Mouse (Mus musculus) ovary, postnatal 36 days (tissue): Measurements from ENCODE around the gene Olfr283.
"Not testable (repeated sequence)": the region's sequence is repeated elsewhere in the genome, so short reads cannot be mapped to it uniquely, and the experiment has no call there.

Source experiments
- DNase-seq: peaks from one replicate; pipeline ENCODE4 v3.0.0; 2022; ENCODE audit warnings: low spot score, mixed read lengths

The Olfr283 gene

GRCm38 (mm10) chr15:98380846-98381245, at the start of gene Olfr283:
Gene Olfr283 (minus strand): TSS chr15:98380946.
- no peak for DNase-seq

GRCm38 (mm10) chr15:98425188-98425587, 44.4 kb upstream of the Olfr283 start:
- no peak for DNase-seq

- no peak for DNase-seq
Measured at GRCm38 (mm10) chr15:98424753-98425152, 44.0 kb upstream of the Olfr283 start.

GRCm38 (mm10) chr15:98424326-98424725, 43.6 kb upstream of the Olfr283 start:
- no peak for DNase-seq

GRCm38 (mm10) chr15:98420897-98421296, 40.2 kb upstream of the Olfr283 start:
- no peak for DNase-seq

GRCm38 (mm10) chr15:98418096-98418495, 37.4 kb upstream of the Olfr283 start:
- DNase-seq, result no peak

GRCm38 (mm10) chr15:98417285-98417684, 36.5 kb upstream of the Olfr283 start:
- not testable (repeated sequence) for DNase-seq

GRCm38 (mm10) chr15:98416802-98417201, 36.1 kb upstream of the Olfr283 start:
- not testable (repeated sequence) for DNase-seq

GRCm38 (mm10) chr15:98415996-98416395, 35.2 kb upstream of the Olfr283 start:
- DNase-seq, result no peak

- DNase-seq, result no peak
Measured at GRCm38 (mm10) chr15:98410249-98410648, 29.5 kb upstream of the Olfr283 start.

- DNase-seq, result no peak
Measured at GRCm38 (mm10) chr15:98409635-98410034, 28.9 kb upstream of the Olfr283 start.

- peak; percentile 22 for DNase-seq
Measured at GRCm38 (mm10) chr15:98408406-98409060, 27.8 kb upstream of the Olfr283 start.

- no peak for DNase-seq
Measured at GRCm38 (mm10) chr15:98402356-98402755, 21.6 kb upstream of the Olfr283 start.

GRCm38 (mm10) chr15:98397136-98397535, 16.4 kb upstream of the Olfr283 start:
- no peak for DNase-seq

- peak; percentile 24 for DNase-seq
Measured at GRCm38 (mm10) chr15:98391903-98392187, 11.1 kb upstream of the Olfr283 start.

- peak; percentile 12 for DNase-seq
Measured at GRCm38 (mm10) chr15:98391081-98391902, 10.5 kb upstream of the Olfr283 start.

- DNase-seq, result peak; percentile 79
Measured at GRCm38 (mm10) chr15:98389796-98390195, 9.1 kb upstream of the Olfr283 start.

GRCm38 (mm10) chr15:98387621-98388020, 6.9 kb upstream of the Olfr283 start:
- no peak for DNase-seq

- no peak for DNase-seq
Measured at GRCm38 (mm10) chr15:98378209-98378608, 2.5 kb downstream of the Olfr283 start.

- no peak for DNase-seq
Measured at GRCm38 (mm10) chr15:98340887-98341286, 39.9 kb downstream of the Olfr283 start, which contains the start of gene Olfr284. Gene Olfr284 (minus strand): TSS chr15:98340987.
